Mouse (Mus musculus): ENCODE measurements around the gene B3gnt2. TPM values are rescaled to one million over a fixed set of nuclear protein-coding genes. Genes with fewer than 3 reads are reported as not detected.

B3gnt2 gene
- total and polyA plus RNA-seq, 3 experiments, result 36.8 to 66.4 TPM; not detected in 1

GRCm38 (mm10) chr11:22859633-22860334, 977 bp downstream of the B3gnt2 start (continued):
- no peak for TF ChIP-seq NRF1 (IDR thresholded peaks at IDR 0.05; ENCODE audit: insufficient read depth, low read depth, low read length, poor library complexity, severe bottlenecking)
- TF ChIP-seq MAFK (IDR thresholded peaks at IDR 0.05; ENCODE audit: borderline replicate concordance, low read depth, low read length), result 0 out of 2 replicates have a peak, but pooled peaks have one; percentile 28
- TF ChIP-seq HCFC1 (IDR thresholded peaks at IDR 0.05; ENCODE audit: low read depth, low read length), result peak; percentile 63; the same call in 1 of the 2 replicates
- no peak for TF ChIP-seq GATA1 (IDR thresholded peaks at IDR 0.05; ENCODE audit: low read depth, low read length)
- no peak for TF ChIP-seq E2F4 (IDR thresholded peaks at IDR 0.05; ENCODE audit: borderline replicate concordance, low read depth, low read length)
- TF ChIP-seq ZMIZ1 (IDR thresholded peaks at IDR 0.05; ENCODE audit: low read depth, low read length), result peak; percentile 94
- TF ChIP-seq ZC3H11A (IDR thresholded peaks at IDR 0.05; ENCODE audit: low read depth, low read length), result peak; percentile 32; the same call in 1 of the 2 replicates
- TF ChIP-seq RCOR1 (IDR thresholded peaks at IDR 0.05; ENCODE audit: low read depth, low read length), result no peak
- TF ChIP-seq JUND (IDR thresholded peaks at IDR 0.05; ENCODE audit: low read depth, low read length), result no peak
- TF ChIP-seq EP300 (IDR thresholded peaks at IDR 0.05; ENCODE audit: low read depth in 1 of 2, low read length in 2 of 2), result 0 out of 4 replicates have a peak, but pooled peaks of 1 of the 2 experiments have one; percentile 24
- TF ChIP-seq MYB (IDR thresholded peaks at IDR 0.05; ENCODE audit: low read depth, low read length), result no peak
- no peak; the same call in 1 of the 2 replicates for TF ChIP-seq CHD2 (IDR thresholded peaks at IDR 0.05; ENCODE audit: low read length)

GRCm38 (mm10) chr11:22859301-22859632, 1.5 kb downstream of the B3gnt2 start:
- Histone ChIP-seq H3K4me1 (ENCODE audit: control insufficient read depth in 1 of 2, insufficient read depth in 2 of 2, low read length in 2 of 2) (peaks cover 17 to 23% of the 10 kb centered on the region in 2 experiments), H3K9ac (ENCODE audit: control insufficient read depth, low read depth, low read length, poor library complexity, severe bottlenecking) (peak overlapping the region; percentile 85), H3K9me3 (replicated peaks; ENCODE audit: insufficient read depth, low read length) (no peaks in the 10 kb centered on the region), H3K4me3 (ENCODE audit: control insufficient read depth in 1 of 2, insufficient read depth in 1 of 2, low read depth in 2 of 2, low read length in 2 of 2) (peak overlapping the region; percentile 70 to 98), H3K27me3 (ENCODE audit: control insufficient read depth in 1 of 2, insufficient read depth in 2 of 2, low read length in 2 of 2) (no peaks in the 10 kb centered on the region), H3K36me3 (ENCODE audit: control insufficient read depth in 1 of 2, insufficient read depth in 2 of 2, low read length in 2 of 2) (peaks cover 0 to 26% of the 10 kb centered on the region in 2 experiments; a peak in 3 of 4 replicates), H3K27ac (ENCODE audit: control insufficient read depth, low read depth, low read length) (peak overlapping the region; percentile 59), H3K79me2 (ENCODE audit: control insufficient read depth, insufficient read depth, low read length, poor library complexity) (peaks cover 47% of the 10 kb centered on the region)
- DNase-seq (ENCODE audit: low read depth, low spot score), result no peak
- TF ChIP-seq MAX (IDR thresholded peaks at IDR 0.05; ENCODE audit: low read length) (peak; percentile 27; the same call in 1 of the 2 replicates), E2F4 (IDR thresholded peaks at IDR 0.05; ENCODE audit: borderline replicate concordance, low read depth, low read length) (0 out of 2 replicates have a peak, but pooled peaks have one; percentile 42), NRF1 (IDR thresholded peaks at IDR 0.05; ENCODE audit: insufficient read depth, low read depth, low read length, poor library complexity, severe bottlenecking) (0 out of 2 replicates have a peak, but pooled peaks have one; percentile 30), CTCF (IDR thresholded peaks at IDR 0.05 in 2 of 3, conservative IDR thresholded peaks at IDR 0.05 in 1 of 3; ENCODE audit: control insufficient read depth in 1 of 3, insufficient read depth in 1 of 3, low read depth in 2 of 3, low read length in 3 of 3, poor library complexity in 1 of 3, severe bottlenecking in 1 of 3) (no peak), HCFC1 (IDR thresholded peaks at IDR 0.05; ENCODE audit: low read depth, low read length) (no peak), ZC3H11A (IDR thresholded peaks at IDR 0.05; ENCODE audit: low read depth, low read length) (0 out of 2 replicates have a peak, but pooled peaks have one; percentile 12), ZNF384 (IDR thresholded peaks at IDR 0.05; ENCODE audit: low read depth, low read length) (no peak), ELF1 (IDR thresholded peaks at IDR 0.05; ENCODE audit: low read depth, low read length) (peak; percentile 35; the same call in 1 of the 2 replicates), POLR2A (IDR thresholded peaks at IDR 0.05; ENCODE audit: control insufficient read depth in 1 of 2, insufficient read depth in 1 of 2, low read depth in 1 of 2, low read length in 2 of 2, poor library complexity in 1 of 2) (0 out of 4 replicates have a peak, but pooled peaks of 1 of the 2 experiments have one; percentile 2)
